Mouse (Mus musculus) CH12.LX (cell line): ENCODE data around the gene Ccdc155. TPM values are rescaled to one million over a fixed set of nuclear protein-coding genes. Genes with fewer than 3 reads are reported as not detected.
A peak's percentile ranks its signal among the peaks of the same experiment; 100 is the strongest.

ENCODE experiments used
- DNase-seq: peaks from one replicate; pipeline ENCODE4 v3.0.0-alpha.2; 2013; ENCODE audit errors: extremely low read depth
- H3K27ac ChIP-seq: 2 replicates; pipeline ENCODE4 v1.5.1; 2012; ENCODE audit warnings: low read depth, mild to moderate bottlenecking, control low read depth, moderate library complexity; ENCODE audit not compliant: insufficient read depth
- H3K27me3 ChIP-seq: replicated peaks from 2 replicates; pipeline ENCODE3; 2012; ENCODE audit warnings: inconsistent platforms
- H3K36me3 ChIP-seq, 2 experiments: replicated peaks in 1 of 2; 2 replicates each; pipeline versions ENCODE3 to v1.6.1; 2012; ENCODE audit warnings: inconsistent platforms in 1 of 2, low read length in 1 of 2, mild to moderate bottlenecking in 1 of 2, mixed read lengths in 1 of 2, moderate library complexity in 1 of 2; ENCODE audit not compliant: control insufficient read depth in 1 of 2, insufficient read depth in 1 of 2
- H3K4me1 ChIP-seq, 2 experiments: 2 replicates each; pipeline ENCODE4 v1.6.1; 2012; ENCODE audit warnings: inconsistent platforms in 1 of 2, moderate library complexity in 1 of 2; ENCODE audit not compliant: insufficient read depth in 2 of 2, control insufficient read depth in 1 of 2
- H3K4me2 ChIP-seq: 2 replicates; pipeline ENCODE4 v1.6.1; 2012; ENCODE audit warnings: low read depth, mild to moderate bottlenecking, control low read depth; ENCODE audit not compliant: poor library complexity, insufficient read depth, severe bottlenecking
- H3K4me3 ChIP-seq, 3 experiments: fragments of 150-350 bp in 1 of 3; sonication (generic) in 1 of 3; replicated peaks in 1 of 3; 2 replicates each; pipeline versions ENCODE3 to v1.5.1; 2011 to 2012; ENCODE audit warnings: low read depth in 2 of 3, low read length in 2 of 3, mild to moderate bottlenecking in 2 of 3, moderate library complexity in 2 of 3, control low read depth in 1 of 3, improper control_type of control experiment in 1 of 3, inconsistent platforms in 1 of 3, mixed read lengths in 1 of 3; ENCODE audit not compliant: poor library complexity in 1 of 3
- H3K79me2 ChIP-seq: replicated peaks from 2 replicates; pipeline ENCODE4 v1.6.1; 2012; ENCODE audit warnings: mild to moderate bottlenecking, moderate library complexity; ENCODE audit not compliant: control insufficient read depth, poor library complexity, insufficient read depth, severe bottlenecking; ENCODE audit errors: extremely low read depth
- H3K9ac ChIP-seq: 2 replicates; pipeline ENCODE4 v1.6.1; 2012; ENCODE audit warnings: low read depth, mild to moderate bottlenecking, control low read depth, moderate library complexity; ENCODE audit not compliant: insufficient read depth
- H3K9me3 ChIP-seq: replicated peaks from 2 replicates; pipeline ENCODE3; 2012; ENCODE audit warnings: low read length, inconsistent platforms, mixed read lengths
- BHLHE40 ChIP-seq: IDR thresholded peaks from 2 replicates; pipeline ENCODE4 v1.6.1; 2011; ENCODE audit warnings: mild to moderate bottlenecking, low read depth, low read length, improper control_type of control experiment
- CHD1 ChIP-seq: IDR thresholded peaks from 2 replicates; pipeline ENCODE4 v1.6.1; 2012; ENCODE audit warnings: low read depth, low read length, improper control_type of control experiment, inconsistent platforms
- CTCF ChIP-seq, 2 experiments: IDR thresholded peaks in 1 of 2; conservative IDR thresholded peaks in 1 of 2; 2 replicates each; pipeline ENCODE4 v1.5.1; 2011 to 2012; ENCODE audit warnings: low read depth in 2 of 2, low read length in 2 of 2, improper control_type of control experiment in 1 of 2, inconsistent platforms in 1 of 2, mild to moderate bottlenecking in 1 of 2, moderate library complexity in 1 of 2
- E2F4 ChIP-seq: IDR thresholded peaks from 2 replicates; pipeline ENCODE4 v1.6.1; 2011; ENCODE audit warnings: low read depth, low read length, improper control_type of control experiment; ENCODE audit not compliant: insufficient replicate concordance
- EP300 ChIP-seq: IDR thresholded peaks from 2 replicates; pipeline ENCODE4 v1.6.1; 2011; ENCODE audit warnings: low read length, improper control_type of control experiment
- GABPA ChIP-seq: IDR thresholded peaks from 2 replicates; pipeline ENCODE4 v1.6.1; 2012; ENCODE audit warnings: low read depth, low read length, improper control_type of control experiment, inconsistent platforms; ENCODE audit not compliant: insufficient replicate concordance
- HCFC1 ChIP-seq: IDR thresholded peaks from 2 replicates; pipeline ENCODE4 v1.6.1; 2012; ENCODE audit warnings: low read depth, mild to moderate bottlenecking, inconsistent platforms, low read length, improper control_type of control experiment
- JUN ChIP-seq: IDR thresholded peaks from 2 replicates; pipeline ENCODE4 v1.6.1; 2011; ENCODE audit warnings: low read depth, mild to moderate bottlenecking, low read length, improper control_type of control experiment, moderate library complexity; ENCODE audit not compliant: insufficient read depth
- JUND ChIP-seq: conservative IDR thresholded peaks from 2 replicates; pipeline ENCODE4 v1.6.1; 2011; ENCODE audit warnings: low read depth, low read length, improper control_type of control experiment
- KAT2A ChIP-seq: IDR thresholded peaks from 2 replicates; pipeline ENCODE4 v1.6.1; 2012; ENCODE audit warnings: low read length, improper control_type of control experiment, inconsistent platforms; ENCODE audit not compliant: insufficient replicate concordance
- MAX ChIP-seq: IDR thresholded peaks from 2 replicates; pipeline ENCODE4 v1.6.1; 2011; ENCODE audit warnings: low read length, improper control_type of control experiment
- MAZ ChIP-seq: IDR thresholded peaks from 2 replicates; pipeline ENCODE4 v1.6.1; 2012; ENCODE audit warnings: low read depth, mild to moderate bottlenecking, inconsistent platforms, low read length, improper control_type of control experiment, moderate library complexity
- NELFE ChIP-seq: IDR thresholded peaks from 2 replicates; pipeline ENCODE4 v1.6.1; 2011; ENCODE audit warnings: low read depth, low read length, improper control_type of control experiment
- PAX5 ChIP-seq: IDR thresholded peaks from 2 replicates; pipeline ENCODE4 v1.6.1; 2012; ENCODE audit warnings: low read length, inconsistent platforms, mixed read lengths
- POLR2AphosphoS2 ChIP-seq: IDR thresholded peaks from 2 replicates; pipeline ENCODE4 v1.6.1; 2011; ENCODE audit warnings: low read depth, low read length, improper control_type of control experiment
- RAD21 ChIP-seq: IDR thresholded peaks from 2 replicates; pipeline ENCODE4 v1.6.1; 2011; ENCODE audit warnings: low read depth, mild to moderate bottlenecking, low read length, improper control_type of control experiment, moderate library complexity
- RCOR1 ChIP-seq: conservative IDR thresholded peaks from 2 replicates; pipeline ENCODE4 v1.6.1; 2012; ENCODE audit warnings: low read depth, mild to moderate bottlenecking, inconsistent platforms, low read length, improper control_type of control experiment
- SIN3A ChIP-seq: IDR thresholded peaks from 2 replicates; pipeline ENCODE4 v1.6.1; 2012; ENCODE audit warnings: low read length, improper control_type of control experiment, inconsistent platforms
- SMC3 ChIP-seq: IDR thresholded peaks from 2 replicates; pipeline ENCODE4 v1.6.1; 2011; ENCODE audit warnings: low read depth, low read length, improper control_type of control experiment
- USF1 ChIP-seq: IDR thresholded peaks from 2 replicates; pipeline ENCODE4 v1.6.1; 2014; ENCODE audit warnings: low read depth, mild to moderate bottlenecking, inconsistent platforms, low read length, improper control_type of control experiment
- USF2 ChIP-seq: conservative IDR thresholded peaks from 2 replicates; pipeline ENCODE4 v1.6.1; 2011; ENCODE audit warnings: low read depth, low read length, improper control_type of control experiment
- ZC3H11A ChIP-seq: IDR thresholded peaks from 2 replicates; pipeline ENCODE4 v1.6.1; 2012; ENCODE audit warnings: low read depth, mild to moderate bottlenecking, inconsistent platforms, low read length, improper control_type of control experiment
- ZKSCAN1 ChIP-seq: IDR thresholded peaks from 2 replicates; pipeline ENCODE4 v1.6.1; 2012; ENCODE audit warnings: low read depth, inconsistent platforms, low read length, improper control_type of control experiment, borderline replicate concordance
- ZMIZ1 ChIP-seq: IDR thresholded peaks from 2 replicates; pipeline ENCODE4 v1.6.1; 2012; ENCODE audit warnings: low read depth, mild to moderate bottlenecking, inconsistent platforms, low read length, improper control_type of control experiment
- ZNF384 ChIP-seq: IDR thresholded peaks from 2 replicates; pipeline ENCODE4 v1.6.1; 2012; ENCODE audit warnings: low read depth, low read length, improper control_type of control experiment, inconsistent platforms
- dilution Hi-C: fragments of 300-500 bp; cut with MboI; formaldehyde crosslinking; loops from 2 replicates; pipeline ENCODE4 v1.14.3; 2020; ENCODE audit warnings: low sequenced_read_pairs; ENCODE audit not compliant: extremely low pct_unique_long_range_greater_than_20kb, extremely low pct_ligation_motif_present
- in situ Hi-C: fragments of 300-500 bp; cut with MboI; formaldehyde crosslinking; loops from 3 replicates; pipeline ENCODE4 v1.14.3; 2019; ENCODE audit warnings: low sequenced_read_pairs, low pct_ligation_motif_present, low pct_unique_long_range_greater_than_20kb, mixed read lengths
- polyA plus RNA-seq: library from polyadenylated mRNA; unstranded; fragments of >175 nt; gene quantifications from 2 replicates; pipeline ENCODE4 v1.2.1, GENCODE M21; 2012; ENCODE audit warnings: low read depth; ENCODE audit not compliant: insufficient read length
- total RNA-seq, 2 experiments: library from RNA; depleted of rRNA; stranded (reverse); fragments of 300-350 nt in 1 of 2; fragments of >200 nt in 1 of 2; gene quantifications; 2 replicates each; pipeline ENCODE4 v1.2.3; 2012 to 2014

Gene Ccdc155
- total and polyA plus RNA-seq, 3 experiments = not detected

DNA sequence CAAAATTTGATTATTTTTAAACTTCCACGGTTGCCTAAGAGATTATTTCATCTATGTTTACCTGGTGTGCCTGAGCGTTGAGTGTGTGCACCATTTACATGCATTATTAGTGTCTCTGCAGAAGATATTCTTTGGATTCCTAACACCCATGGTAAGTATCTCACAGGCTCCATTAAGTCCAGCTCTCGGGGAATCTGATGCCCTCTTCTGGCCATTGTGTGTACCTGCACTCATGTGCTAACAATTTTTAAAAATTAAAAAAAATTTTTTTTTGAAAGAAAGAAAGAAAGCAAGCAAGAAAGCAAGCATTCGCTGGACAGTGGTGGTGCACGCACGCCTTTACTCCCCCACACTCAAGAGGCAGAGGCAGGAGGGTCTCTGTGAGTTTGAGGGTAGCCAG lies 3.6 kb upstream of the Ccdc155 start:
- H3K36me3 ChIP-seq = no peaks in the 10 kb centered on the region
- dilution Hi-C loops = no loop called here
- H3K27me3 ChIP-seq = peaks cover 27% of the 10 kb centered on the region
- H3K4me2 ChIP-seq = no peak overlapping the region
- no peak for DNase-seq
- no peak overlapping the region for H3K27ac ChIP-seq
- TF ChIP-seq GABPA = no peak
- no peak for TF ChIP-seq HCFC1
- no peak for TF ChIP-seq ZKSCAN1
- no peak for TF ChIP-seq PAX5
- no peak for TF ChIP-seq EP300
- no peak for TF ChIP-seq USF2
- TF ChIP-seq ZC3H11A = no peak
- TF ChIP-seq CTCF (conservative IDR thresholded peaks at IDR 0.05 in 1 of 2, IDR thresholded peaks at IDR 0.05 in 1 of 2; ENCODE audit: low read depth in 2 of 2, low read length in 2 of 2) = 0 out of 4 replicates have a peak, but pooled peaks of 1 of the 2 experiments have one; percentile 9
- TF ChIP-seq ZNF384 = peak; percentile 29; the same call in 1 of the 2 replicates
- peaks cover 5 to 29% of the 10 kb centered on the region in 2 experiments; a peak in 3 of 4 replicates for H3K4me1 ChIP-seq
- H3K79me2 ChIP-seq = no peaks in the 10 kb centered on the region
- no peak overlapping the region for H3K9ac ChIP-seq
- in situ Hi-C loops = no loop called here
- H3K4me3 ChIP-seq = no peak overlapping the region
- H3K9me3 ChIP-seq = peaks cover 14% of the 10 kb centered on the region

DNA sequence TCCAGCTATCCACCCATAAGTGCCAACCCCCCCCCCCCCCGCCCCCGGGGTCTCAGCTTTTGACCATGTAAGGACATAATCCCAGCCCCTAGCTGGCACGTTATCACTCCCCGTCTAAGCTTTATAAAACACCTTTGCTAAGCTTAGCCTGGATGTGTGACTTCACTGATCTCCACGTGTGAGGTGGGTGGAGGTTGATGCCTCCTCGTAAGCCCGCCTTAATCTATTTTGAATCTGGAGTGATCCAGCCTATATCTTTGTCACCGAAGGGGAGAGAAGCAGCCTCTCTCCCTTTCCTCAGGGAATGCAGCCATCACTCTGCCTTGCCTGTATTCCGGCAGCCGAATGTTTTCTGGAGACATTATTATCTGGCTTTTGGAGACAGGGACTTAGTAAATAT lies 2.0 kb downstream of the Ccdc155 start:
- Histone ChIP-seq H3K4me2 (no peak overlapping the region), H3K4me1 (peaks cover 2 to 16% of the 10 kb centered on the region in 2 experiments; a peak in 3 of 4 replicates), H3K27ac (no peak overlapping the region), H3K27me3 (peaks cover 31% of the 10 kb centered on the region), H3K36me3 (no peaks in the 10 kb centered on the region), H3K79me2 (no peaks in the 10 kb centered on the region), H3K9me3 (peaks cover 9% of the 10 kb centered on the region), H3K4me3 (no peak overlapping the region), H3K9ac (no peak overlapping the region)
- dilution Hi-C loops = no loop called here
- DNase-seq = no peak
- TF ChIP-seq SIN3A (no peak), EP300 (no peak), ZNF384 (no peak), ZMIZ1 (no peak), NELFE (no peak), JUND (no peak), USF2 (no peak), BHLHE40 (no peak), KAT2A (no peak), GABPA (no peak)
- in situ Hi-C loops = no loop called here

DNA sequence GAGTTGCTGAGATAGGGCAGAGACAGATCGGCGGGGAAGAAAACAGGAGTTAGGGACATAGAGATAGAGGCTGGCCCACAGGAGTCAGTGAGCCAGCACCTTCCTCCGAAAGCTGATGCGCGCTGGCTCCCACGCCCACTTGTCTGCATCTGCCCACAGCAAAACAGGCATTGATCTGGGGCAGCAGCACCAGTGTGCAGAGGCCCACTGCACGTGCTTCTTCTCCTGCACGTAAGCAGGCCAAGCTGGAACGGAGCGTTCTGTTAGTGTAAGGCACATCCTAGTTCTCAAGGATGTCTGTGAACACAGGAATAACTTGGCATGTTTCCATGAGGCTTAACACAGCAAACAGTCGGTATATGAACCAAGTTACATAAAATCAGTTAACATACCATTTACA lies 5.7 kb downstream of the Ccdc155 start:
- no peak overlapping the region for H3K9ac ChIP-seq
- H3K4me1 ChIP-seq = peaks cover 0 to 17% of the 10 kb centered on the region in 2 experiments; a peak in 2 of 4 replicates
- no peak overlapping the region for H3K4me2 ChIP-seq
- H3K4me3 ChIP-seq = no peak overlapping the region
- TF ChIP-seq MAX (no peak), POLR2AphosphoS2 (no peak), RAD21 (no peak), E2F4 (no peak), CHD1 (no peak), SMC3 (no peak), USF1 (no peak), JUN (no peak), HCFC1 (no peak), NELFE (no peak), RCOR1 (no peak), MAZ (no peak)
- TF ChIP-seq, all 38 proteins: peak for 0
- no peak for DNase-seq
- Histone ChIP-seq H3K9me3 (no peaks in the 10 kb centered on the region), H3K27ac (no peak overlapping the region), H3K79me2 (no peaks in the 10 kb centered on the region), H3K27me3 (peaks cover 61% of the 10 kb centered on the region), H3K36me3 (no peaks in the 10 kb centered on the region)
- in situ Hi-C loops (no loop called here), dilution Hi-C loops (no loop called here)
